In genomic region chr10:11960327-11960922, GRCm38 (mm10) we compare ENCODE assay signal across 14 mouse cellular contexts.
DNase-seq lines count a peak whose midpoint lies in the region; ATAC-seq lines count a peak whose summit lies in the region.
"Had no signal": no experiment of that assay in that cellular context is flagged by ENCODE, and none has a peak within 500 bp of the region (broad histone marks: within the 10 kb centered on the region; RNA-seq: fewer than 3 reads in every experiment).

No protein-coding gene starts in this region.

- H3K36me3 ChIP-seq in neural tube, embryonic 12.5 days = no peaks in the 10 kb centered on the region
- no peaks in the 10 kb centered on the region for H3K36me3 ChIP-seq in neural tube, embryonic 15.5 days
- no peaks in the 10 kb centered on the region for H3K36me3 ChIP-seq in forebrain, embryonic 12.5 days (replicated peaks)
- H3K36me3 ChIP-seq in neural tube, embryonic 14.5 days (ENCODE audit: control insufficient read depth, insufficient read depth, low read length) = no peaks in the 10 kb centered on the region
- H3K36me3 ChIP-seq: heart, embryonic 15.5 days; liver, embryonic 12.5 days had no signal

- no peak overlapping the region for H3K9ac ChIP-seq in neural tube, embryonic 12.5 days
- no peak overlapping the region for H3K9ac ChIP-seq in neural tube, embryonic 15.5 days (replicated peaks)
- H3K9ac ChIP-seq in forebrain, embryonic 12.5 days = no peak overlapping the region
- H3K9ac ChIP-seq in neural tube, embryonic 14.5 days (replicated peaks; ENCODE audit: low read depth, low read length) = no peak overlapping the region
- H3K9ac ChIP-seq: heart, embryonic 15.5 days; liver, embryonic 12.5 days had no signal

- WGBS in neural tube, embryonic 12.5 days = 33% methylated on average over 3 of the region's 3 CpGs
- WGBS in neural tube, embryonic 15.5 days = 29% methylated on average over 3 of the region's 3 CpGs
- WGBS in forebrain, embryonic 12.5 days = 21% methylated on average over 3 of the region's 3 CpGs
- WGBS in neural tube, embryonic 14.5 days = 30% methylated on average over 3 of the region's 3 CpGs

- H3K4me3 ChIP-seq in neural tube, embryonic 12.5 days = no peak overlapping the region
- H3K4me3 ChIP-seq in neural tube, embryonic 15.5 days (replicated peaks) = no peak overlapping the region
- no peak overlapping the region for H3K4me3 ChIP-seq in forebrain, embryonic 12.5 days (replicated peaks)
- no peak overlapping the region for H3K4me3 ChIP-seq in neural tube, embryonic 14.5 days (ENCODE audit: low read depth, low read length)
- H3K4me3 ChIP-seq: heart, embryonic 15.5 days; liver, embryonic 12.5 days had no signal

- H3K27me3 ChIP-seq in neural tube, embryonic 12.5 days (replicated peaks) = no peaks in the 10 kb centered on the region
- H3K27me3 ChIP-seq in neural tube, embryonic 15.5 days (replicated peaks) = no peaks in the 10 kb centered on the region
- H3K27me3 ChIP-seq in forebrain, embryonic 12.5 days = no peaks in the 10 kb centered on the region
- no peaks in the 10 kb centered on the region for H3K27me3 ChIP-seq in neural tube, embryonic 14.5 days (ENCODE audit: control insufficient read depth, insufficient read depth, low read length)
- H3K27me3 ChIP-seq: CH12.LX; heart, embryonic 15.5 days; liver, embryonic 12.5 days had no signal

- H3K9me3 ChIP-seq in neural tube, embryonic 12.5 days = no peaks in the 10 kb centered on the region
- H3K9me3 ChIP-seq in neural tube, embryonic 15.5 days (replicated peaks) = no peaks in the 10 kb centered on the region
- H3K9me3 ChIP-seq in forebrain, embryonic 12.5 days = no peaks in the 10 kb centered on the region
- H3K9me3 ChIP-seq in neural tube, embryonic 14.5 days (ENCODE audit: control insufficient read depth, low read length) = no peaks in the 10 kb centered on the region
- H3K9me3 ChIP-seq: heart, embryonic 15.5 days; liver, embryonic 12.5 days had no signal

- H3K4me2 ChIP-seq in neural tube, embryonic 12.5 days (replicated peaks) = no peak overlapping the region
- no peak overlapping the region for H3K4me2 ChIP-seq in neural tube, embryonic 15.5 days
- H3K4me2 ChIP-seq in forebrain, embryonic 12.5 days = no peak overlapping the region
- H3K4me2 ChIP-seq in neural tube, embryonic 14.5 days (ENCODE audit: low read depth, low read length) = no peak overlapping the region
- H3K4me2 ChIP-seq: heart, embryonic 15.5 days; liver, embryonic 12.5 days had no signal

- peak; percentile 6 to 23 for DNase-seq in layer of hippocampus, adult 8-10 months (ENCODE audit: low spot score in 2 of 2)
- DNase-seq in spleen, postnatal 4 days (ENCODE audit: low spot score in 2 of 2) = no peak
- DNase-seq in left cerebral cortex, adult 11 months (ENCODE audit: low spot score) = no peak
- DNase-seq: cerebellum, adult 8-10 months; kidney, adult 8-10 months; thymus, postnatal 14 days had no signal

- H3K27ac ChIP-seq in neural tube, embryonic 12.5 days = no peak overlapping the region
- no peak overlapping the region for H3K27ac ChIP-seq in neural tube, embryonic 15.5 days (replicated peaks)
- H3K27ac ChIP-seq in forebrain, embryonic 12.5 days = no peak overlapping the region
- H3K27ac ChIP-seq in neural tube, embryonic 14.5 days (ENCODE audit: low read depth, low read length) = no peak overlapping the region
- H3K27ac ChIP-seq: heart, embryonic 15.5 days; liver, embryonic 12.5 days had no signal

- peak; percentile 72; the same call in 1 of the 2 replicates for ATAC-seq in neural tube, embryonic 12.5 days (ENCODE audit: low FRiP score, low read depth)
- ATAC-seq in neural tube, embryonic 15.5 days (ENCODE audit: low FRiP score) = no peak; the same call in 1 of the 2 replicates
- peak; percentile 84 for ATAC-seq in forebrain, embryonic 12.5 days (ENCODE audit: low FRiP score)
- ATAC-seq in neural tube, embryonic 14.5 days (ENCODE audit: low read depth) = peak; percentile 73; the same call in 1 of the 2 replicates
- no peak for ATAC-seq in megakaryocyte, adult 5-6 weeks (ENCODE audit: poor library complexity, severe bottlenecking)
- ATAC-seq: liver, embryonic 12.5 days had no signal

- H3K4me1 ChIP-seq in neural tube, embryonic 12.5 days = no peaks in the 10 kb centered on the region
- no peaks in the 10 kb centered on the region for H3K4me1 ChIP-seq in neural tube, embryonic 15.5 days
- H3K4me1 ChIP-seq in forebrain, embryonic 12.5 days = peaks cover 4% of the 10 kb centered on the region
- H3K4me1 ChIP-seq in neural tube, embryonic 14.5 days (ENCODE audit: control insufficient read depth, insufficient read depth, low read length) = no peaks in the 10 kb centered on the region
- H3K4me1 ChIP-seq: heart, embryonic 15.5 days; liver, embryonic 12.5 days had no signal

Comparison
In these comparisons a context has a peak if more than half of its experiments do, and no peak if none do; other contexts are left out.
1. ATAC-seq: peak in neural tube, embryonic 12.5 days (single experiment), forebrain, embryonic 12.5 days (single experiment) and neural tube, embryonic 14.5 days (single experiment); none in neural tube, embryonic 15.5 days (single experiment) and megakaryocyte, adult 5-6 weeks (single experiment).
2. DNase-seq: peak in layer of hippocampus, adult 8-10 months (2 of 2); none in spleen, postnatal 4 days (0 of 2) and left cerebral cortex, adult 11 months (single experiment).